Mouse (Mus musculus) heart, embryonic 16.5 days (tissue): ENCODE data around the gene AI661453. TPM values are rescaled to one million over a fixed set of nuclear protein-coding genes. Genes with fewer than 3 reads are reported as not detected.
"Not testable (repeated sequence)": the region's sequence is repeated elsewhere in the genome, so short reads cannot be mapped to it uniquely, and the experiment has no call there.

Experiments used
- ATAC-seq: fragments of 200-750 bp; cut with Nextera tagmentation; replicated peaks from 2 replicates; pipeline ENCODE4 v1.8.0; 2017; ENCODE audit warnings: moderate number of reproducible peaks; ENCODE audit not compliant: insufficient read depth, low FRiP score; ENCODE audit errors: extremely low read depth
- H3K27ac ChIP-seq: fragments of 300-500 bp; sonication (generic); 2 replicates; pipeline ENCODE4 v1.5.1; 2014; ENCODE audit warnings: mild to moderate bottlenecking, low read length, control low read depth, moderate library complexity
- H3K27me3 ChIP-seq: fragments of 300-500 bp; sonication (generic); 2 replicates; pipeline ENCODE4 v1.6.1; 2014; ENCODE audit warnings: low read length, mixed read lengths; ENCODE audit not compliant: control insufficient read depth, insufficient read depth
- H3K36me3 ChIP-seq: fragments of 300-500 bp; sonication (generic); 2 replicates; pipeline ENCODE4 v1.6.1; 2014; ENCODE audit not compliant: control insufficient read depth, insufficient read depth
- H3K4me1 ChIP-seq: fragments of 300-500 bp; sonication (generic); 2 replicates; pipeline ENCODE4 v1.6.1; 2014; ENCODE audit warnings: low read length, mixed read lengths; ENCODE audit not compliant: control insufficient read depth, insufficient read depth
- H3K4me2 ChIP-seq: fragments of 300-500 bp; sonication (generic); 2 replicates; pipeline ENCODE4 v1.6.1; 2014; ENCODE audit warnings: low read depth, mild to moderate bottlenecking, control low read depth, low read length
- H3K4me3 ChIP-seq: fragments of 300-500 bp; sonication (generic); 2 replicates; pipeline ENCODE4 v1.5.1; 2014; ENCODE audit warnings: mild to moderate bottlenecking, control low read depth, low read length
- H3K9ac ChIP-seq: fragments of 300-500 bp; sonication (generic); 2 replicates; pipeline ENCODE4 v1.6.1; 2014; ENCODE audit warnings: low read length, control low read depth
- H3K9me3 ChIP-seq: fragments of 300-500 bp; sonication (generic); replicated peaks from 2 replicates; pipeline ENCODE4 v1.6.1; 2016; ENCODE audit warnings: low read length; ENCODE audit not compliant: control insufficient read depth
- WGBS: fragments of 180-500 bp; shearing (Covaris S2); extraction: QIAGEN DNeasy Blood & Tissue Kit; methylation state at CpG from one replicate; pipeline ENCODE4 v1.1.7; 2014; 5-methylcytosine and 5-hydroxymethylcytosine counted together
- polyA plus RNA-seq: library from polyadenylated mRNA; unstranded; fragments of >200 nt; fragmentation: Nextera tagmentation; extraction: Ambion mirVana; gene quantifications from 2 replicates; pipeline ENCODE4 v1.2.1, GENCODE M21; 2015

AI661453 gene
- polyA plus RNA-seq, 1 experiment from 2014 or later, result 0.77 TPM

DNA sequence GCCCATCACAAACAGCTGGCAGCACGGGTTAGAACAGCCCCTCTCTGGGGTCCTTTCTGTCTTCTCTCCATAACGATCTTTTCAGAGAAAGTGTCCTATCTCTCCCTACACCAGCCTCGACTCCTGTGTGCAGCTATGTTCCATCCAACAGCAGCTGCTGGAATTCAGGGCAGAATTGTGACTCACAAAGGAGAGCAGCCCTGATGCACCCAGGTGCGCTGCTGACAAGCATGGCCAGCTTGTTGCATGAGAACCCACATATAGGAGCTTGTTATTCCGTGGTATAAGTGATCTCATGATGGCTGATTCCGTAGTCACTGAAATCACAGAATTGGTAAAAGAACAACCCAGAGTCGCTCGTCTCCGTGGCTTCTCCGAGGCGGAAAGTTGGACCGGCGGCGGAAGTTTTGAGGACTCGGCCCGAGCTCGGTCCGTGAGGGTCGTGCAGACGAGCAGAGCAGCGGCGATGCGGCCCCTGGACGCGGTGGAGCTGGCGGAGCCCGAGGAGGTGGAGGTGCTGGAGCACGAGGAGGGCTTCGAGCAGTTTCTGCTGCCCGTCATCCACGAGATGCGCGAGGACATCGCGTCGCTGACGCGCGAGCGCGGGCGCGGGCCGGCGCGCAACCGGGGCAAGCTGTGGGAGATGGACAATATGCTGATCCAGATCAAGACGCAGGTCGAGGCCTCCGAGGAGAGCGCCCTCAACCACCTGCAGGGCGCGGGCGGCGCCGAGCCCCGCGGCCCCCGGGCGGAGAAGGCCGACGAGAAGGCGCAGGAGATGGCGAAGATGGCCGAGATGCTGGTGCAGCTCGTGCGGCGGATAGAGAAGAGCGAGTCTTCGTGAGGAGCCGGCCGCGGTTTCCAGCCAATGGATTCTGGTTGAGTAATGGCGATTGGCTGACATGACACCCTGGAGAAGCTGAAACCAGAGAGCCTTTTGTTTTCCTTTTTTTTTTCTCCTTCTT is 26.2 kb upstream of the AI661453 start:
- WGBS, result 3% methylated on average over 74 of the region's 74 CpGs

DNA sequence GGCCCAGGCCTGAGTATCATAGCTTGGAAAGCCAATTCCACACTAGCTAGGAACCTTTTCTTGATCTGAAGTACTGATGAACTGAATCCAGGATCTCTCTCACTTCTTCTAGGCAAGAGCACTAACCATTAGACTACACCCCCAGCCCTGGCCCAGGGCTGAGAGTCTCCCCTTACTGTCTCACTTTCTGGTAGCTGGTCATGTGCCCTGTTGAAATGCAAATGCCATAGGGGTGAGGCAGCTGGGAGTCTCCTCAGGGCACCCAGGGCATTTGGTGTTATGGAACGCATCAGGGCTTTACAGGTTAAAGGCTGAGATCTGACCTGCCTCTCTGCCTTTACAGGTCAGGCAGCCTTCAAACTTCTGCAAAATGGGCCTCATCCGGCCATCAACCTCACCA is 16.2 kb upstream of the AI661453 start:
- no peak overlapping the region for H3K4me3 ChIP-seq
- WGBS, result 67% methylated on average over 2 of the region's 2 CpGs
- no peak overlapping the region for H3K4me2 ChIP-seq
- H3K4me1 ChIP-seq, result peaks cover 3% of the 10 kb centered on the region; the same call in 1 of the 2 replicates
- no peaks in the 10 kb centered on the region for H3K27me3 ChIP-seq
- H3K9ac ChIP-seq, result no peak overlapping the region
- no peak overlapping the region for H3K27ac ChIP-seq
- H3K36me3 ChIP-seq, result no peaks in the 10 kb centered on the region
- peaks cover 3% of the 10 kb centered on the region; the same call in 1 of the 2 replicates for H3K9me3 ChIP-seq
- no peak for ATAC-seq

More for the DNA sequence above, 26.2 kb upstream of the AI661453 start:
- not testable (repeated sequence) for ATAC-seq, H3K36me3 ChIP-seq, H3K27ac ChIP-seq, H3K4me1 ChIP-seq, H3K9ac ChIP-seq, H3K9me3 ChIP-seq
- peak overlapping the region; percentile 47 for H3K4me3 ChIP-seq
- H3K4me2 ChIP-seq, result peak overlapping the region; percentile 63
- peaks cover 37% of the 10 kb centered on the region for H3K27me3 ChIP-seq

DNA sequence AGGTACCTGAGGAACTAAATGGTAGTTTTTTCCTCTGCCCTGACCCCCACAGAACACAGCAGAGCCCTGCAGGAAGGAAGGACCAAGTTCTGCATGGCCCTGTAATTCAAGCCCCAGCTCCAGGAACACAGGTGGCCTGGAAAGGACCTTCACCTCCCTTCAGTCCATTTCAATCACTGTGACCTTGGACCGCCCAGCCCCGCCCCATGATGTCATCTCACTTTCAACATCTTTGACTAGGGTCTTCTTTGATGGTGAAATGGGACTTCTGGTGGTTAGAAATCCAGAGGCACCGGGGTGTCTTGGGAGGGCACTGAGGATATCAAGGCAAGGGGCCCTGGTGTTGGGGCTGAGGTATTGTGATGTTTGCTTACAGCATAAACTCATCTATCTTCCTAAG is 14.8 kb upstream of the AI661453 start:
- no peak for ATAC-seq
- no peak overlapping the region for H3K9ac ChIP-seq
- no peak overlapping the region for H3K4me2 ChIP-seq
- no peaks in the 10 kb centered on the region for H3K36me3 ChIP-seq
- no peaks in the 10 kb centered on the region for H3K27me3 ChIP-seq
- H3K9me3 ChIP-seq, result no peaks in the 10 kb centered on the region
- no peak overlapping the region for H3K4me3 ChIP-seq
- WGBS, result 72% methylated on average over 3 of the region's 3 CpGs
- H3K4me1 ChIP-seq, result peaks cover 3% of the 10 kb centered on the region; the same call in 1 of the 2 replicates
- no peak overlapping the region for H3K27ac ChIP-seq

DNA sequence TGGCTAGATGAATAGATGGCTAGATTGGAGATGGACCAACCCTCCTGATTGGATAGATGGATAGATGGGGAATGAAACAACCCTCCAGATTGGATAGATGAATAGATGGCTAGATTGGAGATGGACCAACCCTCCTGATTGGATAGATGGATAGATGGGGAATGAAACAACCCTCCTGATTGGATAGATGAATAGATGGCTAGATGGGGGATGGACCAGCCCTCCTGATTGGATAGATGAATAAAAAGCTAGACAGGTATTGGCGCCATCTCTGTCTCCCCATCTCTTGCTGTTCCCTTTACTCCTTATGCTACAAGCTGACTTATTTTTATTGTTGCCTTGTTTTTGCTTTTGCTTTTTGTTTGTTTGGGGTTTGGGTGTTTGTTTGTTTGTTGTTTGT is 13.8 kb upstream of the AI661453 start:
- H3K36me3 ChIP-seq, ATAC-seq, H3K27ac ChIP-seq, H3K4me3 ChIP-seq, H3K9ac ChIP-seq, H3K4me2 ChIP-seq, H3K27me3 ChIP-seq, H3K9me3 ChIP-seq, H3K4me1 ChIP-seq: not testable (repeated sequence)
- WGBS, result 84% methylated on average over 1 of the region's 1 CpGs

DNA sequence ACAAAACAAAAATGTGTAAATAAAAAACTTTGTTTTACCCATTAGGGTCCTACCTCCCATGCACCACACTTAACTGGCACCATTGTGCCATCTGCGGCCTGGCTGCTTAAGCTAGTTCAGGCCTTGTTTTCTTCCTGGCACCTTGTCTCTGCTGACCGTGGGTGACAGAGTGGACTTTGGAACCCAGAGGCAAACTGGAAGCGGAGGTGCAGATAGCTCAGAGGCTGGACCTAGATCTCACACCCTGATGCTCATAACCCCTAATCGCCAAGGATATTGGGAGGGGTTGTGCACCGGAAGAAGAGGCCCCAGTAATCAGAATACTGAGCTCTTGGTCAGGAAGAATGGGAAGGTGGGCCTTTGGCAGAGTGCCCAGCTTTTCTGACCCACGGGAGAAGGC is 12.2 kb upstream of the AI661453 start:
- WGBS, result 53% methylated on average over 6 of the region's 6 CpGs
- ATAC-seq, result 0 out of 2 replicates have a peak, but pooled peaks have one; percentile 15
- no peak overlapping the region for H3K4me3 ChIP-seq
- H3K4me2 ChIP-seq, result no peak overlapping the region
- peaks cover 9% of the 10 kb centered on the region for H3K4me1 ChIP-seq
- H3K36me3 ChIP-seq, result no peaks in the 10 kb centered on the region
- no peak overlapping the region for H3K9ac ChIP-seq
- no peak overlapping the region for H3K27ac ChIP-seq
- H3K27me3 ChIP-seq, result no peaks in the 10 kb centered on the region
- H3K9me3 ChIP-seq, result no peaks in the 10 kb centered on the region

DNA sequence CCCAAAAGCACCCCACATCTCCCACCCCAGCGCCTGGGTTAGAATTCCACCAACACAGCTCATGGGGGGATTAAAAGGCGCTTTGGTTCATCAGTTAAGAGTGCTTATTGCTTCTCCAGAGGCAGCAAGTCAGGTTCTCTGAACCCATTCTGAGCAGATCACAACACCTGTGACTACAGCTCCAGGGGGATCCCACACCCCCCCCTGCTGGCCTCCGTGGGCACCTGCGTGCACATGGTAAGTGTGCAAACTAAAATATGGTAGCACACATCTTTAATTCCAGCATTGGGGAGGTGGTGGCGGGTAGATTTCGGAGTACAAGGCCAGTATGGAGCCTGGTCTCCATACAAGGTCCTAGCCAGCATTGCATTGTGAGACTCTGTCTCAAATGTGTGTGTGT is 9.1 kb upstream of the AI661453 start:
- 70% methylated on average over 6 of the region's 6 CpGs for WGBS
- H3K27me3 ChIP-seq, result no peaks in the 10 kb centered on the region
- no peak for ATAC-seq

DNA sequence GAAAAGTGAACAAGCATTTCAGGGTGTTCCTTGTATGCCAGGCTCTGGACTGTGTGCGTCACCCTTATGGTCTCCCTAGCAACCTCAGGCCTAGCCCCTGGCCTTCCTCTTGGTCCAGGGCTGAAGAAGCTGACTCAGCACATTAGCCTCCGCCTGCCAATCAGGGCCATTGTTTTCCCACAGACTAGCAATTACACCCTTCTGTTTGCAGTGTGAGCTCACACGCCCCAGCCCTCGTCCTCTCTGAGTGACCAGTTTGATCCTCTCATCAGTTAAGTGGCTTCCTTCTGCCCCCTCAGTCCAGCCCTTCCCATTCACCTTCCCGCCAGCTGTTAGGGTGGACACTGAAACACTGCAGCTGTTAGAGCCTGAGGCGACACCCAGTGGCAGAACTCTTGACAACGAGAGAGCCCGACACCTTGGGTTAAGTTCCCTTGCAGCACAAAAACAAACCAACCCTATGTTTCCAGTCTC is 7.5 kb upstream of the AI661453 start:
- ATAC-seq, result peak; percentile 55; the same call in 1 of the 2 replicates
- WGBS, result 8% methylated on average over 8 of the region's 8 CpGs
- peak overlapping the region; percentile 23 for H3K4me3 ChIP-seq

More for the DNA sequence above, 9.1 kb upstream of the AI661453 start:
- H3K9me3 ChIP-seq, result no peaks in the 10 kb centered on the region
- peaks cover 10% of the 10 kb centered on the region for H3K4me1 ChIP-seq
- H3K27ac ChIP-seq, result no peak overlapping the region
- H3K36me3 ChIP-seq, result no peaks in the 10 kb centered on the region
- no peak overlapping the region for H3K4me3 ChIP-seq
- H3K9ac ChIP-seq, result no peak overlapping the region
- no peak overlapping the region for H3K4me2 ChIP-seq

DNA sequence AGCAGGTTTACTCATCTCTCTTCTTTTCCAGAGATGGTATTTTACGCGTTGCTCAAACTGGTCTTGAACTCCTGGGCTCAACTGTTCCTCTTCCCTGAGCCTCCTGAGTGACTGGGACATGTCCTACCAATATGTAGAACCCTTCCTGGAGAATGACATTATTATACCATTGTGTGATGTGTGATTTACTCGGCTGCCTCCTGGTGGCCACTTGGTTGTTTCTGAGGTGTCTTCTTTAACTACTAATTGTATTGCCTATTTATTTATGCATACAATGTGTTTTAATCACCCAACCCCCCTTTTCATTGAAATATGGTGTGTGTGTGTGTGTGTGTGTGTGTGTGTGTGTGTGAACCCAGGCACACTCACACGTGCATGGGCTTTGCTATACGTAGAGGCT is 5.6 kb upstream of the AI661453 start:
- Histone ChIP-seq H3K4me3 (no peak overlapping the region), H3K4me1 (peaks cover 7% of the 10 kb centered on the region), H3K9me3 (no peaks in the 10 kb centered on the region), H3K36me3 (no peaks in the 10 kb centered on the region), H3K4me2 (no peak overlapping the region), H3K27ac (no peak overlapping the region), H3K9ac (no peak overlapping the region), H3K27me3 (no peaks in the 10 kb centered on the region)
- 62% methylated on average over 5 of the region's 5 CpGs for WGBS
- ATAC-seq, result no peak

More for the DNA sequence above, 7.5 kb upstream of the AI661453 start:
- peak overlapping the region; percentile 51 for H3K4me2 ChIP-seq
- H3K27me3 ChIP-seq, result no peaks in the 10 kb centered on the region
- H3K27ac ChIP-seq, result no peak overlapping the region
- no peaks in the 10 kb centered on the region for H3K36me3 ChIP-seq
- 0 out of 2 replicates have a peak overlapping the region, but pooled peaks have one; percentile 16 for H3K9ac ChIP-seq
- peaks cover 10% of the 10 kb centered on the region for H3K4me1 ChIP-seq
- no peaks in the 10 kb centered on the region for H3K9me3 ChIP-seq

DNA sequence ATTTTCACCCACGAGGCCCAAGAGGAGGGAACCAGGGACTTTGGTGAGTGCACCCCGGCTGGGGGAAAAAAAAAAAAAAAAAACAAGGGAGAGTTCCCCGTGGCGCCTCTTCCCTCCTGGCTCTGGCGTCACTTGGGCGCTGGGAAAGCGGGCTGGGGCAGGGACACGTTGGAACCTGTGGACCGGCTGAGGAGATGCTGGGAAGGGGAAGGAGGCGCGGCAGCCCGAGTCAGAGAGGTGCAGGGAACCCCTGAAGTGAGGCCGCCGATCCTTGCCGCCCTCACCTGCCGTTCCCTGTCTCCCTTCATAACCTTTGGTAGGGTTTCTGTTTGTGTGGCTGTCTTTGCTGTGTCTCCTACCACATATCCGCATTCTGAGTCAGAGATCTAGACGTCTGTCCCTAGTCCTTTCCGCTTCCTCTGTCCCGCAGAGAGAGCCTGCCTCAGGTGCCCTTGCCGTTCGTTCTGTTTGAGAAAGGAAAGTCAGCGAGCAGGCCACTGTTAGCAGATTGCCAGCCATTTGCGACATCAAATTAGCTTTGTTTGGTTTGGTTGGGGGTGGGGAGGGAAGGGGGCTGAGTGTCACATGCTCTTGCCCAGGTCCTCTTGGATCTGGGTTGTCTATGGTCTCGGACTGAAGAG is 612 bp downstream of the AI661453 start, which contains the start of gene 1700001C19Rik:
TSS of gene 1700001C19Rik (minus strand) at position 470 of the 641 bp plus-strand sequence.
- peak within 1 kb of the TSS; percentile 93 for H3K4me2 ChIP-seq
- no peak for ATAC-seq
- H3K4me1 ChIP-seq, result peaks cover 24% of the 10 kb centered on the region
- peak within 1 kb of the TSS; percentile 66 for H3K4me3 ChIP-seq
- no peaks in the 10 kb centered on the region for H3K27me3 ChIP-seq
- no peaks in the 10 kb centered on the region for H3K9me3 ChIP-seq
- peak within 1 kb of the TSS; percentile 80 for H3K9ac ChIP-seq
- WGBS, result 5% methylated on average over 24 of the region's 25 CpGs
- no peaks in the 10 kb centered on the region for H3K36me3 ChIP-seq
- H3K27ac ChIP-seq, result no peak within 1 kb of the TSS
